In genomic region chr12:98347550-98348318, GRCm38 (mm10) we compare ENCODE assay signal across 9 mouse cellular contexts.
DNase-seq lines count a peak whose midpoint lies in the region; ATAC-seq and TF ChIP-seq lines count a peak whose summit lies in the region.
"Had no signal": no experiment of that assay in that cellular context is flagged by ENCODE, and none has a peak within 500 bp of the region (broad histone marks: within the 10 kb centered on the region; RNA-seq: fewer than 3 reads in every experiment).

No protein-coding gene starts in this region.

- peak; percentile 50 for DNase-seq in forebrain, postnatal 0 days
- peak; percentile 6 for DNase-seq in ovary, postnatal 10 days (ENCODE audit: low spot score)
- DNase-seq in ovary, postnatal 36 days (ENCODE audit: low spot score): no peak
- peak; percentile 64 for DNase-seq in brain, embryonic 14.5 days (ENCODE audit: low read depth)
- peak; percentile 28 to 79 for DNase-seq in frontal cortex, postnatal 36 days (ENCODE audit: low spot score in 2 of 2)
- peak; percentile 72 for DNase-seq in lung, postnatal 14 days
- peak; percentile 5 to 21 for DNase-seq in thymus, postnatal 36 days

- H3K9me3 ChIP-seq in forebrain, postnatal 0 days (ENCODE audit: low read length): no peaks in the 10 kb centered on the region
- no peaks in the 10 kb centered on the region for H3K9me3 ChIP-seq in forebrain, embryonic 12.5 days
- H3K9me3 ChIP-seq: neural tube, embryonic 13.5 days had no signal

- peak; percentile 58 for TF ChIP-seq CTCF in forebrain, postnatal 0 days (IDR thresholded peaks at IDR 0.05; ENCODE audit: low read depth)
- TF ChIP-seq CTCF in brain, embryonic 14.5 days (IDR thresholded peaks at IDR 0.05; ENCODE audit: borderline replicate concordance, extremely low read depth, insufficient read depth, insufficient read length): peak; percentile 37; the same call in 1 of the 2 replicates

- no peaks in the 10 kb centered on the region for H3K4me1 ChIP-seq in forebrain, postnatal 0 days (ENCODE audit: insufficient read depth)
- no peaks in the 10 kb centered on the region for H3K4me1 ChIP-seq in forebrain, embryonic 12.5 days
- H3K4me1 ChIP-seq: neural tube, embryonic 13.5 days had no signal

- no peak overlapping the region for H3K4me3 ChIP-seq in forebrain, postnatal 0 days (ENCODE audit: low read depth, low read length)
- no peak overlapping the region for H3K4me3 ChIP-seq in forebrain, embryonic 12.5 days (replicated peaks)
- H3K4me3 ChIP-seq: neural tube, embryonic 13.5 days had no signal

- 81% methylated on average over 13 of the region's 13 CpGs for WGBS in forebrain, postnatal 0 days
- 80% methylated on average over 13 of the region's 13 CpGs for WGBS in forebrain, embryonic 12.5 days

- TF ChIP-seq POLR2A in brain, embryonic 14.5 days (IDR thresholded peaks at IDR 0.05; ENCODE audit: borderline replicate concordance, extremely low read depth, insufficient read depth, insufficient read length, poor library complexity, severe bottlenecking): no peak

- H3K9ac ChIP-seq in forebrain, postnatal 0 days: no peak overlapping the region
- no peak overlapping the region for H3K9ac ChIP-seq in forebrain, embryonic 12.5 days
- H3K9ac ChIP-seq: neural tube, embryonic 13.5 days had no signal

- H3K4me2 ChIP-seq in forebrain, postnatal 0 days (ENCODE audit: low read depth): no peak overlapping the region
- H3K4me2 ChIP-seq in forebrain, embryonic 12.5 days: no peak overlapping the region
- H3K4me2 ChIP-seq: neural tube, embryonic 13.5 days had no signal

- ATAC-seq in forebrain, postnatal 0 days: no peak
- ATAC-seq in forebrain, embryonic 12.5 days (ENCODE audit: low FRiP score): no peak

- H3K27ac ChIP-seq in forebrain, postnatal 0 days (ENCODE audit: low read depth, low read length): no peak overlapping the region
- H3K27ac ChIP-seq in forebrain, embryonic 12.5 days: no peak overlapping the region
- H3K27ac ChIP-seq: neural tube, embryonic 13.5 days had no signal

- H3K36me3 ChIP-seq in forebrain, postnatal 0 days (ENCODE audit: insufficient read depth): no peaks in the 10 kb centered on the region
- H3K36me3 ChIP-seq in forebrain, embryonic 12.5 days (replicated peaks): no peaks in the 10 kb centered on the region
- H3K36me3 ChIP-seq: neural tube, embryonic 13.5 days had no signal

- H3K27me3 ChIP-seq in forebrain, postnatal 0 days (ENCODE audit: insufficient read depth, low read length): no peaks in the 10 kb centered on the region
- H3K27me3 ChIP-seq in forebrain, embryonic 12.5 days: no peaks in the 10 kb centered on the region
- H3K27me3 ChIP-seq: neural tube, embryonic 13.5 days had no signal
